Mouse (Mus musculus) adipocyte (in vitro differentiated cells): ENCODE measurements at regions not wholly inside any gene's neighbourhood (a gene's known extent, or its start where the extent isn't known, plus 50 kb on each side); places are given as distances from the start of the nearest gene placed in this dataset.

Source experiments
- DNase-seq: peaks from one replicate; pipeline ENCODE4 v3.0.0-alpha.2; 2016; ENCODE audit warnings: low spot score

DNA sequence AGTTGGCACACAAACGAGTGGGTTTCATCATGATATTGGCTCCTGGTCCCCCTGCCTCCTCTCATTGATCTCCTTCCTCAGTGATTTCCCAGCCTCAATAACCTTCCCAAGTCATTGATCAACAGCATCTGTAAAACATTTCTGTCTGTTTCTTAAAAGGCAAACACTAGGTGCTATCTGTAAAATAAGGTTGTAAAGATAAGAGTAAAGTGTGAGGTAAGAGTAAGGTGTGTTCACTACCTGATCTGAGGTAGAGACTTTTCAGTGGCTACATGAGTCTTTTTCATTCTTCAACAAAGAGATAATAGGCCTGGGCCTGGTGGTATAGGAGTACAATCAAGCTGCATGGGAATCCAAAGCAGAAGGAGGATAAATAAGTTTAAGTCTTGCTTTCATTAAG is 55.7 kb downstream of the Plk2 start:
- DNase-seq, result no peak

DNA sequence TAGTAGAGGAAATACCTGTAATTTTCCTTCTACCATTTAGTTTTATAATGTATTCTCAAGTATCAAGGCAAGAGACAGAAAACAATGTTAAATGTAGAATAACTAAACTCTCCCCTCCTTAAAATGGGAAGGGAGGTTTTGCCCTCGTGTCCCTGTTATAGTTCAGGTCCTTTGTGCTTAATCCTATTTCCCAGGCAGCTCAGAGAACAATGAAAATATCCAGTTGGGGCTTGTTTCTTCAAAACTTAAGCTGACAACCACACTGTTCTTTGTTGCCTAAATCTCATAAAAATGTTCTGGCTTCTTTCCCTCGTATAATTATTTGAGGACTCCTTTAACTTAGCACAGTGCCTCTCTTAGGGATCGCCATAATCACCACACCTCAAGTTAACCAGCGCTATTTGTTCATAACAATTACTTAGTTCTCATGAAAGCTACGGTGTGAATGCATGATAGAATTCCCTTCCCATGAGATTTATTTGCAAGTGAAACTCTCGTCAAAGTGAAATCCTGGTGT is 57.2 kb downstream of the Plk2 start:
- DNase-seq, result no peak

DNA sequence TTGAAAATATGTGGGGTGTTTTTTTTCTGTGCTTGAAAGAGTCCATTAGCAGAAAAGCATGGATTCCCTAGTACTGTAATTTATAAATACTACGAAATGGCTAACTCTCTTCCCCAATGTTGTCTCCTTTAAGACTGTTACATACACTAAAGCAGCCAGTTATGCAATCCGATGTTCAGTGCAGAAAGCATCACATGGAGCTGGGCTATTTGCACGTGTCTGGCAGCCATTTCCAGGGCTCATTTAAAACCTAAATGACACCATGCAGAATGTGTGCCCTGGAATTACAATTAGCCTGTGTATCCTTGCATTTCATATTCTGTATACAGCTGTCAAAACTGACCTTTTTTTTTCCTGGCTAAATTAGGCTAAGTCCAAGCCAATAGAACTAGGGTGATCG is 60.2 kb downstream of the Plk2 start:
- peak; percentile 4 for DNase-seq

DNA sequence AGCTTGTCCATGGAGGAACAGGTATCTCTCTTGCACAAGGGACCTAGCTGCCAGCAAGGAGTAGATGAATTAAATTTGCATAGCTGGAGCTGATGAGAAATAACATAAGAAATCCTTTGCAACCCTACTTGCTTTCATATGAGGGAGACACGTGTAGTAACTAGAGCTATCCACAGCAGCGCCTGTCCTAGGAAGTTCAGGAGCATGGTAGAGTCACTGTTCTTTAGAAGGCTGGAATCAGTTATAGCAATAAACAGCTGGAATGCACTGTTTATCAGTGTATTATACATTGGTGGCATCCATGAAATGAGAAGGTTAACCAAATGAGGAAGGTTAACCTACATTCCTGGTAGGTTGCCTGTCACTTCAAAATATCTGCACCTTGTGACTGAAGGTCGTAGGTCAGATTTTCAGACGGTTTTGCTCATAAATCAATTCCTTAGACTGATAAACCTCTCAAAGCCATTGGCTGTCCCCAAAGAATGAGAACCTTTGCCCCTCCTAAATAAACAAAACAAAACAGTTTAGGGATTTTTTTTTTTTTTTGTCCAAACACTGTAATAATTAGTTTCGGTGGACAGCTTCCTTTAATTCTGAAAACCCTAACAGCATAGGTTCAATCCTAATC is 60.8 kb downstream of the Plk2 start:
- DNase-seq, result no peak

GRCm38 (mm10) chr13:110458701-110459100 is 63.9 kb downstream of the Plk2 start:
- DNase-seq, result no peak

- DNase-seq, result no peak
Observed at GRCm38 (mm10) chr13:110461581-110461980, 66.7 kb downstream of the Plk2 start.

DNA sequence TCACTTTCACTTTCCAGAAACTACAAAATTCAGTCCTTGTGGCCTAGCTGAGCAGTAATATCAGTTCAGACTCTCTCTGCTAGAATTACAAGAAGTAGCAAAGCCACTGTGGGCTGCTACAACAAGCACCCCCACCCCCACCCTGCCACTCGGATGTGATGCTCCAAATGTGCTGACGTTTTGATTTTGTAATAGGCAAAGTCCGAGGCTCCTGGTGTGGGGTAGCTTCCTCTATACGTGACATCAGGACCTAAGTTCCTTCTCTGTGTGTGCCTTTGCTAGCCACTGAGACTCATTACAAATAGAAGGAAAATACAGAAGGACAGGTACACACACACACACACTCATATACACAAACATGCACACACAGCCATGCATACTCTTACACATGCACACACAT is 76.7 kb downstream of the Plk2 start:
- no peak for DNase-seq

- no peak for DNase-seq
Observed at GRCm38 (mm10) chr13:110477709-110478108, 82.9 kb downstream of the Plk2 start.

- DNase-seq, result no peak
Observed at GRCm38 (mm10) chr13:110484358-110484940, 89.6 kb downstream of the Plk2 start.

- DNase-seq, result no peak
Observed at GRCm38 (mm10) chr13:110485515-110485914, 90.7 kb downstream of the Plk2 start.

DNA sequence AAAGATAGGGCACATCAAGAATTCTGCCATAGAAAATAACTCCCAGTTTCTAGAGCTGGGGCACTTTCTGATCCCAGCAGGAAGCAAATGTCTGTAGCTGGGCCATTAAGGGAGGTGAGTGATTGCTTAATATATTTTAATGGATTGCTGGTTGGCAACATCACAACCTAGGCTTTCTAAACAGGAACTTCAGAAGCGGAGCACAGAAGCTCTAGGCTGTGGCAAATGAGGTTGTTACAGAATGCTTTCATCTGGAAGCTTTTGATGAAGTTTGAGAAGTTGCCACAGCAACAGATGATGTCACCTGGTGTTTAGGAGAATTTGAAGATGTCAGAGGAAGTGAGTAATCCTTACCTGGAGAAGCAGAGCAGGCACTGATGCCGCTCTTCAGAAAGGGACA is 95.3 kb downstream of the Plk2 start:
- DNase-seq, result no peak

DNA sequence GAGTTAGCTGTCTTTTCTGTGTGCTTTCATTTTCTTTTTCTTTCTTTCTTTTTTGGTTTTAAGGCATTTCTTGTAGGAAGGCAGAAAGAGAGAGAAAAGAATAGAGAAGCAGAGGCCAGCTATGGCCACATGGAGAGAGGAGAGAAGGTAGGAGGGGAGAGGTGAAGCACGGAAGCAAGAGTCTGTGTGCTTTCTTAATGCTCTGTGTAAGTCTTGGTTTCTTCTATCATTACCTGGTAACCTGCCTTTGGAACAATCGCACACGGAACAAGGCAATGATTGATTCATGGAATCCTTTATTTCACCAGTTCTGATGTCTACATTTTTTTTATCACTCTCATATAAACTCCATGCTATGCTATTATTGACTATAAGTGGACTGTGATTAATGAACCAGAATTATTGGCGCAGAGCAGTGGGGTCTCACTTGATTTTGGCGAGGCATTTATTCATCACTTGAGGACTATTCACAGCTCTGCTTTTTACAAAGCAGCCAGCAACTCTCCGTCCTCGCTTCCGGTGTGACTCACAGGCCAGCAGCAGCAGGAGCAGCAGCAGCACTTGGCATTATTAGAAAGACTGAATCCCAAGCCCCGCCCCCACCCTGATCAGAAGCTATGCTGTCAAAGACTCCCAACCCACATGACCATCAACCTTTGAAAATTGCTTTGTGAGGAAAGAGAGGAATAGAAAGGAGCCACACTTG is 97.6 kb downstream of the Plk2 start:
- no peak for DNase-seq

- no peak for DNase-seq
Observed at GRCm38 (mm10) chr13:110493002-110493552, 98.2 kb downstream of the Plk2 start.

GRCm38 (mm10) chr13:110497461-110497860 is 102.6 kb downstream of the Plk2 start:
- DNase-seq, result no peak

- DNase-seq, result no peak
Observed at GRCm38 (mm10) chr13:110507814-110508362, 113.0 kb downstream of the Plk2 start.

GRCm38 (mm10) chr13:110517986-110518385 is 123.1 kb downstream of the Plk2 start:
- no peak for DNase-seq

DNA sequence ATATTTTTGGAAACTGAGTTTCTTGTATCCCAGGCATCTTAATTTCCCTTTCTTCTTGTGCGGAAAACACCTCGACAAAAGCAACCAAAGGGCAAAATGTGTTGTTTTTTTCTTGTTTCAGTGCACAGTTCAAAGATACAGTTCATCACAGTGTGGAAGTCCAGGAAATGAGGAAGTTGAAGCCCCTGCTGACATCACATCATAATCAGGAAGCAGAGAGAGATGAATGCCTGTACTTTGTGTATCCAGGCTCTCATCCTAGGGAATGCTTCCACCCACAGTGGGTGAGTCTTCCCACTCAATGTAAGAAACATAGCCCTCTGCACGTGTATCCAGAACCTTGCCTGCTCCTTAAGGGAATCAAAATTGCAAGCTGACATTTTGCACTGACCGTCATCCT is 128.1 kb downstream of the Plk2 start:
- DNase-seq, result no peak

DNA sequence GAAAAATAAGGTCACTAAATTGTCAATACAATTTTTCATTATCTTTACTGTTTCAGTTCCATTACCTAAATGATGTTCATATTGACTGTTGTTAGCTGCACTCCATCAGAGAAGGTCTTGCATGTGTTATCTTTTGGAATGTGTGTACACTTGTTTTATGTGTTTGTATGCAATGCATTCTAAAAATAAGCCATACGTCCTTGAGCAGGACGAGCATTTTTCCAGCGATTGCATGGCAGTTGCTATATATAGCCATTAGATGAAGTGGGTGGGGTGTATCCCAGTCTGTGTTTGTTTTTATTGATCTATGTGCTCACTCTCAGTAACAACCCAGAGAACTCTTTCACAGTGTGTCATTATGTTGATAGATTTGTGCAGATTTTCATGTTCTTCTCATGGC is 132.8 kb downstream of the Plk2 start:
- no peak for DNase-seq

DNA sequence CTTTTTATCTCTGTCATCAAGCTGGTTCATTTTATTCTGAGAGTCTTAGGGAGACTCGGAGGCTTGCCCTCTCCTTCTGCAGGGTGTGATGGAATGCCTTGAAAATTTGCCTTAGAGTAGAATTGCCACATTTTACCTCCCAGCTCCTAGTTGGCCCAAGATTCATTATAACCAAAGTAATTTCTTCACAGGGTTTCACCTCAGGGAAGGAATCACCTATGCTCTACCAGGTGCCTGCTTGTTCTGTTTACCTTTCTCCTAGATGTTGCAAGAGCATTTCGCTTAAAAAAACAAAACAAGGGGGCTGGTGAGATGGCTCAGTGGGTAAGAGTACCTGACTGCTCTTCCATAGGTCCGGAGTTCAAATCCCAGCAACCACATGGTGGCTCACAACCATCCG is 134.8 kb downstream of the Plk2 start:
- DNase-seq, result no peak

GRCm38 (mm10) chr13:110534320-110534764 is 139.5 kb downstream of the Plk2 start:
- no peak for DNase-seq

- DNase-seq, result no peak
Observed at GRCm38 (mm10) chr13:110535785-110536184, 140.9 kb downstream of the Plk2 start.

GRCm38 (mm10) chr13:110537960-110538463 is 143.2 kb downstream of the Plk2 start:
- DNase-seq, result no peak
